Mouse (Mus musculus) CH12.LX (cell line): ENCODE measurements around the gene Mmp7.

ENCODE experiments used
- BHLHE40 ChIP-seq: IDR thresholded peaks from 2 replicates; pipeline ENCODE4 v1.6.1; 2011; ENCODE audit warnings: mild to moderate bottlenecking, low read depth, low read length, improper control_type of control experiment
- CHD1 ChIP-seq: IDR thresholded peaks from 2 replicates; pipeline ENCODE4 v1.6.1; 2012; ENCODE audit warnings: low read depth, low read length, improper control_type of control experiment, inconsistent platforms
- CTCF ChIP-seq, 2 experiments: IDR thresholded peaks in 1 of 2; conservative IDR thresholded peaks in 1 of 2; 2 replicates each; pipeline ENCODE4 v1.5.1; 2011 to 2012; ENCODE audit warnings: low read depth in 2 of 2, low read length in 2 of 2, improper control_type of control experiment in 1 of 2, inconsistent platforms in 1 of 2, mild to moderate bottlenecking in 1 of 2, moderate library complexity in 1 of 2
- E2F4 ChIP-seq: IDR thresholded peaks from 2 replicates; pipeline ENCODE4 v1.6.1; 2011; ENCODE audit warnings: low read depth, low read length, improper control_type of control experiment; ENCODE audit not compliant: insufficient replicate concordance
- EP300 ChIP-seq: IDR thresholded peaks from 2 replicates; pipeline ENCODE4 v1.6.1; 2011; ENCODE audit warnings: low read length, improper control_type of control experiment
- HCFC1 ChIP-seq: IDR thresholded peaks from 2 replicates; pipeline ENCODE4 v1.6.1; 2012; ENCODE audit warnings: low read depth, mild to moderate bottlenecking, inconsistent platforms, low read length, improper control_type of control experiment
- MAFK ChIP-seq: IDR thresholded peaks from 2 replicates; pipeline ENCODE4 v1.6.1; 2011; ENCODE audit warnings: low read length, improper control_type of control experiment; ENCODE audit not compliant: insufficient replicate concordance
- NELFE ChIP-seq: IDR thresholded peaks from 2 replicates; pipeline ENCODE4 v1.6.1; 2011; ENCODE audit warnings: low read depth, low read length, improper control_type of control experiment
- POLR2A ChIP-seq: IDR thresholded peaks from 2 replicates; pipeline ENCODE4 v1.6.1; 2011; ENCODE audit warnings: low read depth, mild to moderate bottlenecking, improper control_type of control experiment, low read length
- SIN3A ChIP-seq: IDR thresholded peaks from 2 replicates; pipeline ENCODE4 v1.6.1; 2012; ENCODE audit warnings: low read length, improper control_type of control experiment, inconsistent platforms
- TCF12 ChIP-seq: IDR thresholded peaks from 2 replicates; pipeline ENCODE4 v1.6.1; 2014; ENCODE audit warnings: low read depth, mild to moderate bottlenecking, inconsistent platforms, low read length, improper control_type of control experiment
- USF1 ChIP-seq: IDR thresholded peaks from 2 replicates; pipeline ENCODE4 v1.6.1; 2014; ENCODE audit warnings: low read depth, mild to moderate bottlenecking, inconsistent platforms, low read length, improper control_type of control experiment
- ZMIZ1 ChIP-seq: IDR thresholded peaks from 2 replicates; pipeline ENCODE4 v1.6.1; 2012; ENCODE audit warnings: low read depth, mild to moderate bottlenecking, inconsistent platforms, low read length, improper control_type of control experiment

GRCm38 (mm10) chr9:7689799-7690198 is 2.1 kb upstream of the Mmp7 start:
- TF ChIP-seq USF1 (no peak), POLR2A (no peak), HCFC1 (no peak), CTCF (conservative IDR thresholded peaks at IDR 0.05 in 1 of 2, IDR thresholded peaks at IDR 0.05 in 1 of 2; ENCODE audit: low read depth in 2 of 2, low read length in 2 of 2) (no peak), NELFE (no peak), SIN3A (no peak), ZMIZ1 (no peak), TCF12 (no peak), MAFK (no peak), E2F4 (no peak), EP300 (no peak), BHLHE40 (no peak), CHD1 (no peak)
